Mouse (Mus musculus) forebrain, postnatal 0 days (tissue): Measurements from ENCODE around the gene Ranbp6. TPM values are rescaled to one million over a fixed set of nuclear protein-coding genes. Genes with fewer than 3 reads are reported as not detected.
A peak's percentile ranks its signal among the peaks of the same experiment; 100 is the strongest.

Experiments used
- ATAC-seq: fragments of 200-750 bp; cut with Nextera tagmentation; 2 replicates; pipeline ENCODE4 v1.8.0; 2017; ENCODE audit warnings: mild to moderate bottlenecking, moderate library complexity
- DNase-seq: peaks from one replicate; pipeline ENCODE4 v3.0.0-alpha.2; 2015
- H3K27ac ChIP-seq: fragments of 300-500 bp; sonication (generic); 2 replicates; pipeline ENCODE4 v1.5.1; 2014; ENCODE audit warnings: low read depth, mild to moderate bottlenecking, antibody characterized with exemption, low read length, moderate library complexity, mixed read lengths
- H3K27me3 ChIP-seq: fragments of 300-500 bp; sonication (generic); 2 replicates; pipeline ENCODE4 v1.6.1; 2014; ENCODE audit warnings: mild to moderate bottlenecking, low read length, mixed read lengths; ENCODE audit not compliant: insufficient read depth
- H3K36me3 ChIP-seq: fragments of 300-500 bp; sonication (generic); 2 replicates; pipeline ENCODE4 v1.6.1; 2014; ENCODE audit warnings: mild to moderate bottlenecking, moderate library complexity; ENCODE audit not compliant: insufficient read depth
- H3K4me1 ChIP-seq: fragments of 300-500 bp; sonication (generic); 2 replicates; pipeline ENCODE4 v1.6.1; 2014; ENCODE audit warnings: antibody characterized with exemption; ENCODE audit not compliant: insufficient read depth
- H3K4me2 ChIP-seq: fragments of 300-500 bp; sonication (generic); 2 replicates; pipeline ENCODE4 v1.6.1; 2014; ENCODE audit warnings: low read depth, mild to moderate bottlenecking, moderate library complexity
- H3K4me3 ChIP-seq: fragments of 300-500 bp; sonication (generic); 2 replicates; pipeline ENCODE4 v1.5.1; 2014; ENCODE audit warnings: low read depth, low read length, mixed read lengths
- H3K9ac ChIP-seq: fragments of 300-500 bp; sonication (generic); 2 replicates; pipeline ENCODE4 v1.6.1; 2014; ENCODE audit warnings: mild to moderate bottlenecking
- H3K9me3 ChIP-seq: fragments of 300-500 bp; sonication (generic); 2 replicates; pipeline ENCODE4 v1.6.1; 2016; ENCODE audit warnings: low read length
- CTCF ChIP-seq: sonication (generic); IDR thresholded peaks from 2 replicates; pipeline ENCODE4 v1.5.1; 2016; ENCODE audit warnings: antibody characterized with exemption, control low read depth, low read depth
- WGBS: fragments of 180-500 bp; shearing (Covaris S2); extraction: QIAGEN DNeasy Blood & Tissue Kit; methylation state at CpG from one replicate; pipeline ENCODE4 v1.1.7; 2014; 5-methylcytosine and 5-hydroxymethylcytosine counted together
- polyA plus RNA-seq: library from polyadenylated mRNA; unstranded; fragments of >200 nt; fragmentation: Nextera tagmentation; extraction: Ambion mirVana; gene quantifications from 2 replicates; pipeline ENCODE4 v1.2.1, GENCODE M21; 2015
- total RNA-seq: library from RNA; depleted of rRNA; stranded (reverse); fragments of >200 nt; gene quantifications from 2 replicates; pipeline ENCODE4 v1.2.3, GENCODE M21; 2014

The Ranbp6 gene
- total and polyA plus RNA-seq, 2 experiments from 2014 or later, result 32.2 to 58.7 TPM

- H3K36me3 ChIP-seq, result no peaks in the 10 kb centered on the region
- DNase-seq, result peak; percentile 65
- ATAC-seq, result peak; percentile 75
- H3K4me1 ChIP-seq, result peaks cover 4% of the 10 kb centered on the region; the same call in 1 of the 2 replicates
- no peak overlapping the region for H3K9ac ChIP-seq
- no peak overlapping the region for H3K4me3 ChIP-seq
- no peak for TF ChIP-seq CTCF
- peak overlapping the region; percentile 23; the same call in 1 of the 2 replicates for H3K27ac ChIP-seq
- WGBS, result 9% methylated on average over 12 of the region's 12 CpGs
- peak overlapping the region; percentile 0; the same call in 1 of the 2 replicates for H3K4me2 ChIP-seq
- H3K27me3 ChIP-seq, result no peaks in the 10 kb centered on the region
- H3K9me3 ChIP-seq, result no peaks in the 10 kb centered on the region
These were observed 31.4 kb upstream of the Ranbp6 start for GRCm38 (mm10) chr19:29844036-29844661.

- Histone ChIP-seq H3K36me3 (no peaks in the 10 kb centered on the region), H3K4me2 (no peak overlapping the region), H3K9me3 (no peaks in the 10 kb centered on the region), H3K27me3 (no peaks in the 10 kb centered on the region), H3K4me3 (no peak overlapping the region), H3K9ac (no peak overlapping the region), H3K4me1 (peaks cover 4% of the 10 kb centered on the region; the same call in 1 of the 2 replicates), H3K27ac (peak overlapping the region; percentile 23; the same call in 1 of the 2 replicates)
- WGBS, result 12% methylated on average over 5 of the region's 5 CpGs
- ATAC-seq, result peak; percentile 47; the same call in 1 of the 2 replicates
- TF ChIP-seq CTCF, result no peak
- DNase-seq, result peak; percentile 17
These were observed 30.9 kb upstream of the Ranbp6 start for GRCm38 (mm10) chr19:29843641-29844035.

GRCm38 (mm10) chr19:29842973-29843372 lies 30.2 kb upstream of the Ranbp6 start:
- no peak overlapping the region for H3K4me2 ChIP-seq
- no peaks in the 10 kb centered on the region for H3K27me3 ChIP-seq
- ATAC-seq (no peak), DNase-seq (no peak)
- TF ChIP-seq CTCF, result no peak
- no peaks in the 10 kb centered on the region for H3K9me3 ChIP-seq
- no peak overlapping the region for H3K9ac ChIP-seq
- H3K27ac ChIP-seq, result peak overlapping the region; percentile 35; the same call in 1 of the 2 replicates
- peaks cover 4% of the 10 kb centered on the region; the same call in 1 of the 2 replicates for H3K4me1 ChIP-seq
- 52% methylated on average over 8 of the region's 8 CpGs for WGBS
- no peaks in the 10 kb centered on the region for H3K36me3 ChIP-seq
- H3K4me3 ChIP-seq, result no peak overlapping the region

- H3K4me1 ChIP-seq, result peaks cover 4% of the 10 kb centered on the region; the same call in 1 of the 2 replicates
- no peaks in the 10 kb centered on the region for H3K36me3 ChIP-seq
- peak; percentile 60 for DNase-seq
- no peaks in the 10 kb centered on the region for H3K27me3 ChIP-seq
- peak; percentile 80 for ATAC-seq
- H3K9me3 ChIP-seq, result no peaks in the 10 kb centered on the region
- 65% methylated on average over 4 of the region's 4 CpGs for WGBS
- no peak overlapping the region for H3K9ac ChIP-seq
- TF ChIP-seq CTCF, result no peak
- H3K4me2 ChIP-seq, result no peak overlapping the region
- H3K4me3 ChIP-seq, result no peak overlapping the region
- no peak overlapping the region for H3K27ac ChIP-seq
These were observed 27.9 kb upstream of the Ranbp6 start for GRCm38 (mm10) chr19:29840642-29841041.

- 65% methylated on average over 3 of the region's 3 CpGs for WGBS
- TF ChIP-seq CTCF, result no peak
These were observed 25.9 kb upstream of the Ranbp6 start for GRCm38 (mm10) chr19:29838636-29839135.

GRCm38 (mm10) chr19:29838171-29838570 lies 25.4 kb upstream of the Ranbp6 start:
- no peak overlapping the region for H3K9ac ChIP-seq
- no peak for ATAC-seq
- no peak overlapping the region for H3K27ac ChIP-seq
- WGBS, result 49% methylated on average over 1 of the region's 1 CpGs
- H3K4me2 ChIP-seq, result no peak overlapping the region
- no peaks in the 10 kb centered on the region for H3K27me3 ChIP-seq
- H3K9me3 ChIP-seq, result no peaks in the 10 kb centered on the region
- no peak for DNase-seq
- H3K4me1 ChIP-seq, result peaks cover 1% of the 10 kb centered on the region; the same call in 1 of the 2 replicates
- no peak for TF ChIP-seq CTCF
- H3K4me3 ChIP-seq, result no peak overlapping the region
- H3K36me3 ChIP-seq, result no peaks in the 10 kb centered on the region

More at GRCm38 (mm10) chr19:29838636-29839135, 25.9 kb upstream of the Ranbp6 start:
- H3K27ac ChIP-seq, result no peak overlapping the region
- H3K9ac ChIP-seq, result no peak overlapping the region
- DNase-seq (no peak), ATAC-seq (no peak)
- H3K4me3 ChIP-seq, result no peak overlapping the region
- peaks cover 4% of the 10 kb centered on the region; the same call in 1 of the 2 replicates for H3K4me1 ChIP-seq
- H3K27me3 ChIP-seq, result no peaks in the 10 kb centered on the region
- H3K4me2 ChIP-seq, result no peak overlapping the region
- no peaks in the 10 kb centered on the region for H3K9me3 ChIP-seq
- H3K36me3 ChIP-seq, result no peaks in the 10 kb centered on the region

- no peak for TF ChIP-seq CTCF
- Histone ChIP-seq H3K4me3 (no peak overlapping the region), H3K27ac (no peak overlapping the region), H3K4me2 (no peak overlapping the region), H3K9me3 (no peaks in the 10 kb centered on the region), H3K36me3 (no peaks in the 10 kb centered on the region), H3K27me3 (no peaks in the 10 kb centered on the region), H3K4me1 (no peaks in the 10 kb centered on the region), H3K9ac (no peak overlapping the region)
- 72% methylated on average over 3 of the region's 3 CpGs for WGBS
- DNase-seq, result no peak
- no peak for ATAC-seq
These were observed 22.7 kb upstream of the Ranbp6 start for GRCm38 (mm10) chr19:29835364-29836034.
